Mouse (Mus musculus) adrenal gland (tissue): ENCODE measurements at regions not wholly inside any gene's neighbourhood (a gene's known extent, or its start where the extent isn't known, plus 50 kb on each side); places are given as distances from the start of the nearest gene placed in this dataset.

Experiments used
- intact Hi-C: fragments of 180-260 bp; cut with DNase I; formaldehyde crosslinking; loops from one replicate; pipeline ENCODE4 v1.15.1; 2025

DNA sequence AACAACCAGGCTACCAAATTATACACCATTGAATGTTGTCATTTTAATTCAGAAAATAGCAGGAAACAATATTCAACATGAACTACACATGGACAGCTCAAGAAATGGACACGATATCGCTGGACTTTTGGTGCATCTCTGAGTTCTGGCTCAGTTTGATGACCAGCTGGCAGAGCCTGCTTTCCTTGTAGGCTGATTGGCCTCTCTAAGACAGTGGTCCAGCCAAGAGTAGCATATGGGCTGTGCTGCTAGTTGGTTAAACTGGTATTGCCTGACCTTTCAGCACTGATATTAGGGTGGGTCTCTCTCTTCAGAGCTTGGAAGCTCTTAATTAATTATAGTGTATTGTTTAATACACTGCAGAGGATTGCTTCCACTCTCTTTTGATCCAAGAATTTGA lies 705.8 kb upstream of the Ddx18 start:
- intact Hi-C loops = no loop called here

DNA sequence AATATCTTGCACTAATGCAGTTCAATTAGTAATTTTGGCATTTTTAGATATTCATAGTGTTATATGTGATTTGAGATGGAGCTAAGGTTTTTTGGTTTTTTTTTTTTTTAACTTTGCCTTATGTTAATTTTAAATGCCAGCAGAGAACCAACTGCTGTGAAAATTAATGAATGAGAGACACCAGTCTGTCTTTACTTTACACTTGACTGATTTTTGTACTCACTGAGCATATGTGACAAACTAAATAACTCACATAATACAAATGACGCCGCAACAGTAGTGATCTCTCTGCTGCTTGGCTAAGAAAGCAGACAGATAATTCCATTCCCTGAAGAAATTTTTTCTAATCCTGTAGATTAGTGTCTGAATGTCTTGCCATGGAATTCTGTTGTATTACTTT lies 675.2 kb upstream of the Ddx18 start:
- intact Hi-C loops = no loop called here

DNA sequence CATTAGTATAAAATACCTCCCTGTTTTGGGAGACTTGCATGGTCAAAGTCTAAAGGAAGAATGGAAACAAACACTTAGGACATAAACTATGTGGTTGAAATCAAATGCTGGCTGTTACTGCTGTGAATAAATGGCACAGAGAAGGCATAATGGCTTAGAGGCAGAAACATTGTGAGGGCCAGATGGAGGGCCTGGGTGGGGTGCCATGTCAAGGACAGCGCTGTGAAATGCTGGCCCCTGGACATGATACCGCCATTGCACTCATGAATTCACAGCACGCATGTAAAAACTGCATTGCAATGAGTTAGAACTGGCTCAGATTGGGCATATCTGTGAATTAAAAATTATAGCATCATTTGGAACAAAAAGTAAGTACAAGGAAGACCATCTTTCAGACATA lies 673.7 kb upstream of the Ddx18 start:
- intact Hi-C loops = no loop called here

DNA sequence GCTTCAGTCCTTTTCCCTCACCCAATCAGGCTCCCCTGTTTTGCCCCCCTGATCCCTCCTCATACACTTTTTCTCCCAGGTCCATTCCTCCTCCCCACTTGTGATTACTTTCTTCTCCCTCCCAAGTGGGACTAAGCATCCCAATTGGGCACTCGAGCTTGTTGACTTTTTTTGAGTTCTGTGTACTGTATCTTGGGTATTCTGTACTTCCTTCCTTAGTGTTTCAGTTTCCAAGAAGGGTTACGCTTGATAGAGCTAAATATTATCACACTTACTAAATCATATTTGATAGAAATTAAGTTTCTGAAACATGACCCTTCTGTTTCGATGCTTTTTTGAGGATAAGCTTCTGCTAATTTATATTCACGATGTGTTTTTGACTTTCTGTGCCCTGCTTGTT lies 662.7 kb upstream of the Ddx18 start:
- intact Hi-C loops = no loop called here

DNA sequence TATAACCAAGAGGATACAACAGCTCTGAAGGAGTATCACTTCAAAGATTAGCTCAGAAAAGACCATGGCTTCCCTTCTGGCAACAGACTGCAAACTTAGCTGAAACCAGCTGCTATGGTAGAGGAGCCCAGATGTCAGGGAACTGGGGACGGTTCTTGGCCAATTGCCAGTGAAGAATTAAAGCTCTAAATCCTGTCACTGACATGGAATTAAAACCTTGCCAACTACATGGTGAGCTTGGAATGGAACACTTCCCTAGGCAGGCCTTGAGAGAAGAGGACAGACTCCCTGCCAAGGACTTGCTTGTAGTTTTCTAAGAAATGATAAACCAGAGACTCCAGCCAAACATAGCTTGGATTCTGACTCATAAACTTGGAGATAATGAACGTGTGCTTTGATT lies 644.7 kb upstream of the Ddx18 start:
- intact Hi-C loops = no loop called here

DNA sequence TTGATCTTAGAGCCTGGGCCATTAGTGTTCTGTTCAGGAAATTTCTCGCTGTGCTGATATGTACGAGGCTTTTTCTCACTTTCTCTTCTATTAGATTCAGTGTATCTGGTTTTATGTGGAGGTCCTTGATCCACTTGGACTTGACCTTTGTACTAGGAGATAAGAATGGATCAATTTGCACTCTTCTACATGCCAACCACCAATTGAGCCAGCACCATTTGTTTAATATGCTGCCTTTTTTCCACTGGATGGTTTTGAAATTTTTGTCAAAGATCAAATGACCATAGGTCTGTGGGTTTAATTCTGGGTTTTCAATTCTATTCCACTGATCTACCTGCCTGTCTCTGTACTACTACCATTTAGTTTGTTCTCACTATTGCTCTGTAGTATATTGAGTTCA lies 640.8 kb upstream of the Ddx18 start:
- intact Hi-C loops = no loop called here

DNA sequence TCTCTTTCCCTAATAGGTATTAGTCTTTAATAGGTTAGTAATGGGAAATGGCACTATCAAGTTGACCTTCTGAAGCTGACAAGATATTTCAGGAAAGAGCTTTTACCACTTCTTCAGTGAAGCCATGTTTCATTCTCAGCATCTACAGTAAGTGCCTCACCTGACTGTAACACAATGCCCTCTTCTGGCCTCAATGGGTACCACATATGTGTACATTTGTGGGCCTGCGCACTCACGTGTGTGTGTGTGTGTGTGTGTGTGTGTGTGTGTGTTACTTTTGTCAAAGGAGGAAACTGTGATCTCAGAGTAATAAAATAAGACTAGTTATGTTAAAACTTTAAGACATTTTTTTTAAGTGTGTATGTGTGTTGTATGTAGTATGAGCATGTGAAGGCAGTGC lies 601.8 kb upstream of the Ddx18 start:
- intact Hi-C loops = loop anchor here (5.0 to 10.0 kb wide), 2 partner anchors 185 to 337 kb away; no protein-coding TSS in a partner anchor

DNA sequence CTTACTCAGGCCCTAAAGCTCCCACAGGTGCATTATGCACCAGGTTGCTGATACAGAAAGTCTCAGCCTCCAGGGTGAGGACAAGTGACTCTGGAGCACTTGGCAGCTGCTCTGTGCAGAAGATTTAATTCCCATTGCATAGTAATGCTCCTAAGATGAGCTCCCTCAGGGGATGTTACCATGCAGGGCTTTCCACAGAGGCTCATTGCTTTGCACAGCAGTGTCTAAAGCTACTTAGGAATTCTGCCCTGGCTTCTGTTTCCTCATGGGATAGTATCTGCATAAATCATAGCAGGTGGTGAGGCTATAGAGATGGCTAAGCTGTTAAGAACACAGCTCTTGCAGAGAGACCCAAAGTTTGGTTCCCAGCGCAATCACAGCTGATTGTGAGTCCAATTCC lies 594.0 kb upstream of the Ddx18 start:
- intact Hi-C loops = loop anchor here (10.0 kb wide), 1 partner anchor 193 kb away; no protein-coding TSS in a partner anchor

DNA sequence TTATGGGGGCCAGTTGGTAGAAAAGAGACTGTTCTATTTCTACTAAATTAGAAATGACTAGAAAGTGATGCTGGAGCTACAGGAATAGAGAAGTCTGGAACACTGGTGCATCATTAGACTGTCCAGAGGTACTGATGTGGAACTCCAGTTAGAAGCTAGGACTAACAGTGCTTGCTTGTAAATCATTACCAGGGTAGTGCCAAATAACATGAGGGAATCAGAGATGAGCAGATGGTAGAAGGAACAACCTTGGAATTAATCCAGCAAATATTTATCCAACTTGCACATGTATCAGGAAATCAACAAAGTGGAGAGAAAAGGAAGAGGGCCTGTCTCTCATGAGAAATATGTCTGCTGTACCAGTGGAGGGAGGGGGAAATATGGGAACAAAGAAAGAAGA lies 573.6 kb upstream of the Ddx18 start:
- intact Hi-C loops = no loop called here

DNA sequence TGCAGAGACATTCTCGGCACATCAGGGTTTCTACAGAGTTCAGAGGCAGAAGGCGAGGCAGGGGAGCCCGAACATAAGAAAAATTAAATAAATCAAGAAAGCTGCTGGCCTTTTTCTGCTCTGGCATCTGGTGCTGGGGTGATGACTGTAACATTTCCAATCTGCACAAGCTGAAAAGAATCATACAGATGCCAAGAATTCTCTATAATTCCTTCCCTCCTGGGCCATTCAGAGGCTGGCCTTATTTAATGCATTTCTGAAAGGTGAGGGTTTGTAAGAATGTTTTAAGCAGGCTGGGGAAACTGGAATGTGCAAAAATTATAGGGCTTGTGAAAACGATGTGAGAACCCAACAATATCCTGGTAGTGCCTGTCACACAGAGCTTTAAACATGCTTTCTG lies 556.2 kb upstream of the Ddx18 start:
- intact Hi-C loops = no loop called here

DNA sequence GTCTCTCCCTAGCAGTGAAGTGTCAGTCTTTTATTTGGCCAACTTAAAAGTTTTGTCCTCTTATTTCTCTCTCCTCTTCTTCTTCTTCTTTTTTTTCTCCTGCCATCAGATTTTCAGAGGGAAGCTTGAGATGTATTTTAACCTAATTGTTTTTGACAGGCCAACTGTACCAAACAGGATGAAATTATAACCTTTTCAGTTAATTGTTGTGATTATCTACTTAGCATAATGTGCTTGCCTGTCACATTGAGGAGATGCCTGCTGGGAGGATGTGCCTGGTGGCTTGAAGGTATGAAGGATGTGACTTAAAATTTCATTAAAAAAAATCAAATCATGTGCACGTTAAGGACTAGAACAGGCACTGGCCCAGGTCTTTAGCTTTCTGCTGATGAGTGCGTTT lies 527.9 kb upstream of the Ddx18 start:
- intact Hi-C loops = no loop called here

DNA sequence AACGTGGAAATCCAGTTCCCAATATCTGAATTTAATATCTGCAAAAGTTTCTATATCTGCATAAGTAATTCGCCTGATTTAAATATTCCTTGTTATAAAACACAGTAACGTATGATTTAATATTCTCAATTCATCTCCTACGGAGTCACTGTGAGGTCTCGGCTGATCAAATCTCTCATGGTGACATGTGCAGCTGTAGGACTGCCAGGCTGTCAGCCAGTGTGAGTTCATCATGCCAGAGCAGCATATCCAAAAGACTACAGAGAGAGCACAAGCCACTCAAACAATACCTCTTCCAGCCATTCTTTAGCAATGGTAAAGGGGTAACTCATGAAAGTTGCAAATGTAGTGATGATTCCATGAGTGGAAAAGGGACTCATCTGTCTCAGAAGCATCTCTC lies 514.7 kb upstream of the Ddx18 start:
- intact Hi-C loops = no loop called here

DNA sequence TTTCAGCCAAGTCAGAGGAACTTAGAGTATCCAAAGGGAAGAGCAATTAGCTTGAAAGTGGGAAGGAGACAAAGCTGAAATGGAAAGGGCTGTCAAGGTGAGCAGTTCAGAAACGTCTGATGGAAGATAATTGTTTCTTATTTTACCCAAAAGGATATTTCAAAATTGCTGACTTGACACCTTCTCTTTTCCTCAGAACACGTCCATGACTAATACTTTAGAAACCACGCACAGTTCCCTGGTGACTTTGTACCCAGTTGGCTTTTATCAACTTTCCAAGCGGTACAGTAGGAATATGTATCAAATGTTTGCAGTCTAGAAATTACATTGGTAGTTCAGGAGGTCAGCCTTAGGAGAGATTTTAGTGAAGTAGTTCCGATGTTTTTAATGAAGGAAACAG lies 508.3 kb upstream of the Ddx18 start:
- intact Hi-C loops = no loop called here

DNA sequence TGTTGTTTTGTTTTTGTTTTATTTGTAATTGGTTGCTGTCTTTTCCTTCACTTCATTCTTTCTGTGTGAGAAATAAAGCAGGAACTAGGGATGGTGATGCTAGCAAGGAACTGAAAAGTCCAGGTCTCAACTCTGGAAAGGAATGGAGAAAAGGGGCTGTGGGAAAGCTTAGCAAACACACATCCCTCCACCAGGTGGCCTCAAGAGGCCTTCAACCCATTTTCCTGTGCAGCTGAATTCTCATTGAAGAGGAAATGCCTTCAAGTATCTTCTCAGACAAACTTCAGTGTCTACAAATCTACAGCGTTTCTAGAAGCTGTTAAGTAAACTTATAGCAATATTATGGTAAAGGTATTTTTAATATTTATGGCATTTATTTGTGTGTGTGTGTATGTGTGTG lies 487.4 kb upstream of the Ddx18 start:
- intact Hi-C loops = no loop called here

DNA sequence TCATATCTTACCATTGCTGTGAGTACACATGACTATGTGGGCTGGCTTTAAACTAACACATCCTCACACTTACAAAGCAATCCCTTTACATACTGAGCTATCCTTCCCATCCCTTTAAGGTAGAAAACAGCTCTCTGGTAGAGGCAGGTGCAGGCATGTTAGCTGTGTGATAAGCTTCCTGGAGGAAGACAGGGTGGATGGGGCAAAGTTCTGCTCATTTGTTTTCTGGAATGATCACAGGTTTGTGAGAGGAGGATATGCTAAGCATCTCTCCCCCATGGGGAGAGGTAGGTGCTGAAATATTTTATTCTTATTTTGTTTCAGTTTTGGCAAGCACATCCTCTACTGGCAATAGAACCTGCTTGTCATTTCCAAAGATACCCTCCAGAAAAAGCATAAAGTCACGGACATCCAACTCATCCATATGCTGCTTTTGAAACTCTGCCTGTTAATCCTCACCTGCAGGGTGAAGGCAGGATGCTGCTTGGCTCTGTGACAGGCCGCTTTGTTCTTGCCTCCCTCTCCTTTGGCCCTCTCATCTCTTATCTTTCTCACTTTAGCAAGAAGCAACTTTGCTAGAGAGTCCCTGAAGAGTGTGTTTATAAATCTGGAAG lies 480.4 kb upstream of the Ddx18 start:
- intact Hi-C loops = no loop called here

DNA sequence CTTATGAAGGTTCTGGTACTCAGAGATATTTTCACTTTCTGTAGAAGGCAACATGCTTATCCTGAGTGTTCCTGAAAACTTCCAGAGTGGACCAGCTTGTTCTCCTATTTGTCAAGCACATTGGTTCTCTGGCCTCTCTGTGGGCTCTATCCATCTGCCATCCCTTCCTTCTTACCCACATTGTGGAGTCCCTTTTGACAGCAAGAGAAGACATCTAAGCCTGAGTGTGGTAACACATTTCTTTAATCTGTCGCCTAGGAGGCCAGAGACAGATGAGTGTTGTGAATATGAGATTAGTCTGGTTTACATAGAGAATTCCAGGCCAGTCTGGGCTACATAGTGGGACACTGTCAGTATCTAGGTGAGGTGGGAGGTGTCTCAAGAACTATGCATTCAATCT lies 476.1 kb upstream of the Ddx18 start:
- intact Hi-C loops = no loop called here

DNA sequence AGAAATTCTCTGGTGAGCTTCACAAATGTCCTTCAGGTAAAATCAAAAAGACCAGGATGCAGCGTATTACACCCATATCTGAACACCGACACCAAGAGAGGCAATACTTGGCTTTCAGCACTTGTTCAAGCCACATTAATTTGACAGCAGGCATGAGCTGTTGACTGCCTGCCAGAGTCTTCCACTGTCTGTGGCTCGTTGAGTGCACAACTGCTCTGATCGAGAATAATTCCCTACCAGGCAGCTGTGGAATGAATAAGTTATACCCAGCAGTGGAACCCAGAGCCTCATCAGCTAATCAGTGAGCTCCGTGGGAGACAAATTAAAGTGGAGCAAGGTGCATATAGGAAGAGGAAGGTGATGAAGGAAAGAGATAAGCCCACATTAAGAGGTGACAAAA lies 475.3 kb upstream of the Ddx18 start:
- intact Hi-C loops = no loop called here

DNA sequence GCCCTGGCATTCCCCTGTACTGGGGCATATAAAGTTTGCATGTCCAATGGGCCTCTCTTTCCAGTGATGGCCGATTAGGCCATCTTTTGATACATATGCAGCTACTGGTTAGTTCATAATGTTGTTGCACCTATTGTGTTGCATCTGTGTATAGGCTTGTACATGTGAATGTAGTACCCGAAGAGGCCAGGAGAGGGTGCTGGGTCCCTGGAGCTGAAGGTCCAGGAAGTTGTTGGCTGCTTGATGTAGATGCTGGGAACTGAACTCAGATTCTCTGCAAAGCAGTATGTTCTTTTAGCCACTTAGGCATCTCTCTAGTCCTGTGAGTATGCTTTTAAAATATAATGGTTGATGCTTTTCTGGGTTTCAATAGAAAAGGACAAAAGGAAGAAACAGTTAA lies 440.0 kb upstream of the Ddx18 start:
- intact Hi-C loops = no loop called here

DNA sequence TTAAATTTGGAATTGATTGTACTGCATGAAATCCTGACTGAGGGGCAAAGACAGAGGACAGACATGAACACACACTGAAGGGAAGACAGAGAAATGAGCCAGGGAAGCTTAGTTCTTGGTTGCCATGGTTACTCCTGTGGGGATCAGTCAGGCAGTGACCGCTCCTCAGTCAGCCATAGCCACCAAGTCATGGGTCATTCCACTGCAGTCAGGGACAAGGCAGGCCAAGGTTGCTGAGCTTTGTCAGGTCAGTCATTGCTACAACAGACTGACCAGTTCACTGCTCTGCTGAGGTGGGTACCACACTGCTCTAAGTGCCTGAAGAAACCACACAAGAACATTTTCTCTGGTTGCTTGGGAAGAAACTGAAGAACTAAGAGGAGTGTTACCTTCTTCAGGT lies 428.7 kb upstream of the Ddx18 start:
- intact Hi-C loops = no loop called here

DNA sequence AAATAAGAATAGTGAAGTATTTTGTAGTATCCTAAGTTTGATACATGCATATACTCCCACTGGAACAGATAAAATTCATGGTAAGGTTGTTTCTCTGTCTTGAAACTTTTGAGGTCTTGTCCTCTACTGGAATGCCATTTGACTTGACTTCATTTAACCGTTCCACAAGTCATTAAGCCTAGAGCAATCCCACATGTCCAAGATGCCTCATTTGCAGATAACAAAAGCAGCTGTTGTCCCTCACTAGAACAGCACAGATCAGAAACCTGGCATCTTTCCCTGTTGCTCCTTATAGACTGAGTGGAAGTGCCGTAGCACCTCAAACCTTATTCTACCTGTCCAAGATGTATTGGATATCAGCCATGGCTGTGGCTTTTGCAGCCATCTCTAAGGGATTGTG lies 422.9 kb upstream of the Ddx18 start:
- intact Hi-C loops = no loop called here

DNA sequence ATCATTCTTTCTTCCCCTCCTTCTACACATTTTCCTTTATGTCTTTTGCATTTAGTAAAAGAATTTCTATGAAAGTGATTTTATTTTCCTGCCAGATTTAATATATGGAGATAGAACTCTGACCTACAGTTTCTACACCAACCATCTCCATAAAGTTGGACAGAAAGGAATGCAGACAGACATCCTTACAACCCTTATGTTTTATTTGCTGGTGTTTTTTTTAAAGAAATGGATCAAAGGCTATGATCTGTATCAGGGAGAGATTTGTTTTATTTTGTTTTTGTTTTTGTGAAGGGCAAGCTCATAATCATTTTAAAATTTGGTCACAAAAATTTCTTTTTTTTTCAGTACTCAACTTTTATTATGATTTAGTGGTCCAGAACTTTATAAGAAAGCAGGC lies 391.2 kb upstream of the Ddx18 start:
- intact Hi-C loops = no loop called here

DNA sequence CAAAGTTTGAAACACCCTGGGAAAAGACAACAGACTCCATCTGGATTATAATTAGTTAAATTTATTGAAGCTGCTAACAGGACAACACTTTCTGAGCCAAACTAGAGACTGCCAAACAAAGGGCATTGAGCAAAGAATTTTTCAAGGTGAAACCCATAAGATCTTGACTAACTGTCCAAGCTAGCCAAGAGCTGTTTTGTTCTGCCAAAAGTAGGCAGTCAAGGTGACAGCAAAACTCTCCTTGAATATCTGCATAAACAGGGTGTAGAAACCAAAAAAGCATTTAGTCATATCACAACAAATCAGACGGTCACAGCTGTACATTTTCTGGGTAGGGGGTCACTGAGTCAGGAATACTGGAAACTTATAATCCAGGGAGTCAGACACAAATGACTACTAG lies 368.1 kb upstream of the Ddx18 start:
- intact Hi-C loops = no loop called here
